Mouse (Mus musculus) testis, adult 2 months (tissue): ENCODE results near the gene Atf7ip2. TPM values are rescaled to one million over a fixed set of nuclear protein-coding genes. Genes with fewer than 3 reads are reported as not detected.
A peak's percentile ranks its signal among the peaks of the same experiment; 100 is the strongest.

Source experiments
- H3K27ac ChIP-seq: fragments of 200-500 bp; 2 replicates; pipeline ENCODE4 v1.5.1; 2012; ENCODE audit warnings: low read depth, low read length; ENCODE audit not compliant: control insufficient read depth, insufficient read depth
- H3K27me3 ChIP-seq: fragments of 200-500 bp; 2 replicates; pipeline ENCODE4 v1.6.1; 2012; ENCODE audit warnings: mild to moderate bottlenecking, low read length, moderate library complexity; ENCODE audit not compliant: control insufficient read depth, insufficient read depth
- H3K36me3 ChIP-seq: fragments of 200-500 bp; 2 replicates; pipeline ENCODE4 v1.6.1; 2012; ENCODE audit warnings: mild to moderate bottlenecking, low read length; ENCODE audit not compliant: control insufficient read depth, insufficient read depth
- H3K4me1 ChIP-seq: fragments of 200-500 bp; 2 replicates; pipeline ENCODE4 v1.6.1; 2012; ENCODE audit warnings: low read length; ENCODE audit not compliant: control insufficient read depth, insufficient read depth
- H3K4me3 ChIP-seq: fragments of 200-500 bp; 2 replicates; pipeline ENCODE4 v1.5.1; 2012; ENCODE audit warnings: low read depth, mild to moderate bottlenecking, low read length, moderate library complexity, mixed read lengths; ENCODE audit not compliant: control insufficient read depth
- CTCF ChIP-seq: fragments of 200-500 bp; IDR thresholded peaks from 2 replicates; pipeline ENCODE4 v1.5.1; 2012; ENCODE audit warnings: low read depth, mild to moderate bottlenecking, inconsistent platforms, low read length, moderate library complexity; ENCODE audit not compliant: control insufficient read depth, insufficient read depth, insufficient replicate concordance
- POLR2A ChIP-seq: fragments of 200-500 bp; IDR thresholded peaks from 2 replicates; pipeline ENCODE4 v1.6.1; 2012; ENCODE audit warnings: low read depth, mild to moderate bottlenecking, inconsistent platforms, low read length, moderate library complexity; ENCODE audit not compliant: control insufficient read depth
- polyA plus RNA-seq: library from polyadenylated mRNA; depleted of rRNA; stranded (reverse); fragments of >200 nt; gene quantifications from 2 replicates; pipeline ENCODE4 v1.2.3, GENCODE M21; 2012

Gene Atf7ip2
- polyA plus RNA-seq, 1 experiment, result 8.2 TPM

DNA sequence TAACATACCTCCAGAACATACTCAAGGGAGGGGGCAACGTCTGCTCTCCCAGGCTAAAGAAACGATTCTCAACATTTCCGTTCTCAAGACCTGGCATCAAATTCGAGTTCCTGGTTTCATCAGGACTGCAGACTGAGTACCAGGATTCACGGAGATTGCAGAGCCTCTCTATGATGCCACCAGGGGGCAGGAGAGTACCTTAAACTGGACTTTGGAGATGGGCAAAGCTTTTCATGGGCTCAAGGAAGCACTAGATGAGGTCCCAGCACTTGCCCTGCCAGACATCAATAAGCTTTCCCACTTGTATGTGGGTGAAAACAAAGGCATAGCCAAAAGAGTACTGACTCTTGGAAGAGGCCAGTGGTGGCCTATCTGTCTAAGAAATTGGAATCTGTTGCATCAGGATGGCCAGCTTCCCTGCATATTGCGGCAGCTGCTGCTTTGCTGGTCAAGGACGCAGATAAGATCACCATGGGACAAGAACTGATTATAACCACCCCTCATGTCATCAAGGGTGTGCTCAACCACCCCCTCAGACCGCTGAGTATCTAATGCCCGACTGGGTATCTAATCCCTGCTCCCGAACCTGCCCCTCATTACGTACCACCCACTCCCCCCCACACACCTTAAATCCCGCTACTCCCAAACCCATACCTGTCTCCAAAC, 87.9 kb downstream of the Atf7ip2 start:
- Histone ChIP-seq H3K27ac (no peak overlapping the region), H3K4me3 (no peak overlapping the region)

GRCm38 (mm10) chr16:10281890-10282289, 89.4 kb downstream of the Atf7ip2 start:
- H3K27me3 ChIP-seq, result no peaks in the 10 kb centered on the region
- H3K4me1 ChIP-seq, result no peaks in the 10 kb centered on the region
- no peak for TF ChIP-seq CTCF
- no peak for TF ChIP-seq POLR2A
- no peak overlapping the region for H3K4me3 ChIP-seq
- H3K36me3 ChIP-seq, result no peaks in the 10 kb centered on the region
- no peak overlapping the region for H3K27ac ChIP-seq

More for the DNA sequence above, 87.9 kb downstream of the Atf7ip2 start:
- Histone ChIP-seq H3K27me3 (no peaks in the 10 kb centered on the region), H3K4me1 (no peaks in the 10 kb centered on the region), H3K36me3 (no peaks in the 10 kb centered on the region)
- no peak for TF ChIP-seq POLR2A
- TF ChIP-seq CTCF, result peak; percentile 36; the same call in 1 of the 2 replicates

GRCm38 (mm10) chr16:10286513-10287268, 94.2 kb downstream of the Atf7ip2 start:
- no peak overlapping the region for H3K4me3 ChIP-seq
- no peak overlapping the region for H3K27ac ChIP-seq
- TF ChIP-seq CTCF, result no peak
- TF ChIP-seq POLR2A, result no peak
- no peaks in the 10 kb centered on the region for H3K27me3 ChIP-seq
- no peaks in the 10 kb centered on the region for H3K36me3 ChIP-seq
- H3K4me1 ChIP-seq, result no peaks in the 10 kb centered on the region

- Histone ChIP-seq H3K27me3 (no peaks in the 10 kb centered on the region), H3K4me1 (no peaks in the 10 kb centered on the region), H3K4me3 (no peak overlapping the region), H3K27ac (no peak overlapping the region), H3K36me3 (no peaks in the 10 kb centered on the region)
- no peak for TF ChIP-seq POLR2A
Measured at GRCm38 (mm10) chr16:10288115-10288514, 95.6 kb downstream of the Atf7ip2 start.

GRCm38 (mm10) chr16:10297696-10298644, 105.5 kb downstream of the Atf7ip2 start:
- no peak for TF ChIP-seq CTCF
- no peak for TF ChIP-seq POLR2A
- no peak overlapping the region for H3K4me3 ChIP-seq
- H3K27ac ChIP-seq, result no peak overlapping the region
- H3K27me3 ChIP-seq, result no peaks in the 10 kb centered on the region
- H3K4me1 ChIP-seq, result no peaks in the 10 kb centered on the region; the same call in 1 of the 2 replicates
- no peaks in the 10 kb centered on the region for H3K36me3 ChIP-seq

GRCm38 (mm10) chr16:10299637-10300036, 107.1 kb downstream of the Atf7ip2 start:
- Histone ChIP-seq H3K36me3 (no peaks in the 10 kb centered on the region), H3K27me3 (no peaks in the 10 kb centered on the region), H3K4me1 (no peaks in the 10 kb centered on the region; the same call in 1 of the 2 replicates), H3K27ac (no peak overlapping the region), H3K4me3 (no peak overlapping the region)
- no peak for TF ChIP-seq POLR2A
- no peak for TF ChIP-seq CTCF
